Mouse (Mus musculus) frontal cortex, postnatal 36 days (tissue): ENCODE results near the gene Ccdc34.

Source experiments
- DNase-seq, 2 experiments: peaks; one replicate each; pipeline ENCODE4 v3.0.0; 2022; ENCODE audit warnings: low spot score in 2 of 2

Gene Ccdc34

DNA sequence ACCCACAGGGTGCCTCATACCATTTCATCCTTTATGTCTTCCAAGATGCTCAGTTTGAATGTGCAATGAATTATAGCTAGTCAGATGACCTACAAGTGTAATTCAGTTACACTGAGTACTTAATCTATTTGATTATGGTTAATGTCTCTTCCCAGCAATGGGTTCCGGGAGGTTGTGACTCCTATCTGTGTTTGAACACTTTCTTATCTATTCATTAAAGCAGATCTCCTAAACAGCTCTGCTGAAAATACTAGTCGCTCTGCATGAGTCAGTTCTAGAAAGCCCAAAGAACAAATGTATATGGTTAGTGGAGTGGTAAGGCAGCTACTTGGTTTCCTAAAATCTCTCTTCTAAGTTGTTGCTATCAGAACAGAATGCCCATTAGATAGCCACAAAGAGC is 22.6 kb upstream of the Ccdc34 start:
- no peak for DNase-seq

DNA sequence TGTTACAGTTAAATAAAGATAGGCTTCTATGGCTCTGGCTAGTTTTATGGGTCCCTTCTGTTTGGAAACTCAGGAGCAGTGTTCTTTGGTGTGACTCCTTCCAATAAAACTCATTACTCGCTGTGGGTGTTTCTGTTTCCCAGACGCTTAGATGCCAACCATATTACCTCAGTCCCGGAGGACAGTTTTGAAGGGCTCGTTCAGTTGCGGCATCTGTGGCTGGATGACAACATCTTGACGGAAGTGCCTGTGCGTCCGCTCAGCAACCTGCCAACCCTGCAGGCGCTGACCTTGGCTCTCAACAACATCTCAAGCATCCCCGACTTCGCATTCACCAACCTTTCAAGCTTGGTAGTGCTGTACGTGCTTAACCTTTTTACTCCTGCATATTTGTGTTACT is 21.2 kb upstream of the Ccdc34 start:
- no peak for DNase-seq

DNA sequence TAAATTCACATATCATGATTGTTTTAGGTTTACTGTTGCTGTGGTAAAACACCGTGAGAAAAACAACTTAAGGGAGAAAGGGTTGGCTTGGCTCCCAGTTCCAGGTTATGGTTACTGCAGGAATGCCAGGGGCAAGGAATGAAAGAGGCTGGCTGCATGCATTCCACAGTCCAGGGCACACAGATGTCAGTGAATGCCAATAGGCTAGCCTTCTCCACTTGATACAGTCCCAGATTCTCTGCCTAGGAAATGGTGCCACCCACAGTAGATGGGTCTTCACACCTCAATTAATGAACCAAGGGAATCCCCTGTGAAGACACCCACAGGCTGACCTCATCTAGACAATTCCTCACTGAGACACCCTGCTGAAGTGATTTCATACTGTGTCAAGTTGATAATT is 12.9 kb upstream of the Ccdc34 start:
- DNase-seq, result no peak

DNA sequence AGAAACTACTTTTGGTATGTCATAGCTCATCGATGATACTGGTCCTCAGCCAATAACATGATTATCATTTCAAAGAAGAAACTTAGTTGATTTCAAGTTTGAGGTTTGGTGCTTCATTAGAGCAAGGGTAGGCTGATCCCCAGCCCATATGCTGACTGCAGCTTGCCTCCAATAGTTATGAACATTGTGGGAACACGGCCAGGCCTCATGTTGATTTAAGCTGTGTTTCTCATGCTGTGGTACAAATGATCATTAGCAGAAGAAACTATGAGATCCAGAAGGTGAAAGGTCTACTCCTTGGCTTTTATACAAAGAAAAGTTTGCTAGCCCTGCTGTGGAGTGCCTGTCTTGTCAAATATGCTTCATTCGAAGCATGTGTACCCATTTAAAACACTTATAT is 12.5 kb upstream of the Ccdc34 start:
- DNase-seq, result no peak

DNA sequence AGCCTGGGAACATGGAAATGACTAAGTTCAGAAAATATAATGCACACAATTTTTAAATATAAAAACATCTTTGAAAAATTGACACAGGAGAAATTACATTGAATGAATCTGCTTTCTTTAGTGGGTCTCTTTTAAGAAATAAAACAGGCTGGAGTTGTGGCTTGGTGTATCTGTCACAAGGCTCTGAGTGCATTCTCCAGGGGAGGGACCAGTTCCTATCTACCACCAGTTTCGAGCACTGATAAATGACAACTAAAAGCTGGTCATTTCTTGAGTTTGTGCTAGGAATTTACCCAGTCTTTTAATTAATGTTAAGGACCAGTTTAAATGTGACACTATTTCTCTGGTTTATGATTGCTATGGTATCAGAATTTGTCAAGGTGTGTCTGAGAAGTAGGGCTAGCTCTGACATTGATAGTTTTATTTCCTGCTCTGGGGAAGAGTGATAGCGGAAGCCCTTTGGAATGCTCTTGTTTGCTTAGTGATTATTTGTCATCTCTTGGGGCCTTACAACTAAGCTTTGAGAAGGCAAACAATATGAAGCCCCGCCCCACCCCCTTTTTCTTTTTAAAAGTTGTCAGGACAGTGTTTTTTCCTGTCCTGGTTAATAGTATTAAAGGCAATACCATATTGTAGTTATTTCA is 11.9 kb upstream of the Ccdc34 start:
- DNase-seq, result no peak

DNA sequence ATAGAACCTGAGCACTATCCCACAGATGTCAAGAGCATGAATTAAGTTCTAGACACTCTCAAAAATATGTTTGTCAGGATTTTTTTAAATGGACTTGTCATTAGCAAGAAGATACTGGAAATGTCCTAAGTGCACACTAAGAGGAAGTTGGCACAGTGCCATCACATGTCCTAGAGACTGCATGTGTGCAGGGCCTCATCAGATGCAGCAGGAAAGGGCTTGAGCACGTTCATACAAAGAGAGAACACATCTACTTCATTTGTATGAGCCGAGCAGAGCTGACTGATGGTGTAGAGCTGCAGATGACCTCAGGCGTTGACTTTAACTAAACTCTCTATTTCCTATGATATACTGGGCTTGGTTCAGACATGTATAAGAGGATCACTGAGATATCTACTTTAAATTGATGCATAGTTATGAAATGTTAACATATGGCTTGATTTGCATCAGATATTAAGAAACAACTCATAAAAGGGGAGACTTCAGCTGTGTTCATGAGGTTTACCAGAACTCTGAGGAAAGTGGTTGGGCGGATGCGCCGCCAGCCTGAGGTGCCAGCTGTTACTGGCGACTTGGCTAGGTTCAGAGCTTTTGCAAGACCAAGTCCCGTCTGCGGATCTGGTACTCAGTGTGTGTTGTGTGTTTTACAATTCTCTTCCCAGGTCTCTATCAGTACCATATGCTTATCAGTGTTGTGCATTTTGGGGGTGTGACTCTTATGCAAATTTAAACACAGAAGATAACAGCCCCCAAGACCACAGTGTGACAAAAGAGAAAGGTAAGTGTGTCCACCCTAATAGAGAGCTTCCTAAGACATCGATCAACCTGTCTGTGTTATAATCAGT is 10.0 kb upstream of the Ccdc34 start:
- DNase-seq, result no peak

DNA sequence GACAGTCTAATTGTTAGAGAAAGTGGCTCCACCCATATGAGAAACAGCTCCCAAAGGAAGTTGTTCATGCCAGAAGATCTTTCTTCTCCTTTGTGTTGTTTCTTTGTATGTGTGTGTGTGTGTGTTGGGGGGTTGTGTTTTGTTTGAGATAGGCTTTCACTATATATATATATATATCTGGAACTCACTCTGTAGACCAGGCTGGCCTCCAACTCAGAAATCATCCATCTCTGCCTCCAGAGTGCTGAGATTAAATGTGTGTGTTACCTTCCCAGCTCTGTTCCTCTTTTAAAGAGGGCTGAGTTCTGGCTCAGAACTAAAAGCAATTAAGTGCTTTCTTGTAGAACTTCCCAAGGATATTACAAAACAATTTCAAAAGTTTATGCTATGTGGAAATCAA is 8.2 kb upstream of the Ccdc34 start:
- DNase-seq, result no peak

DNA sequence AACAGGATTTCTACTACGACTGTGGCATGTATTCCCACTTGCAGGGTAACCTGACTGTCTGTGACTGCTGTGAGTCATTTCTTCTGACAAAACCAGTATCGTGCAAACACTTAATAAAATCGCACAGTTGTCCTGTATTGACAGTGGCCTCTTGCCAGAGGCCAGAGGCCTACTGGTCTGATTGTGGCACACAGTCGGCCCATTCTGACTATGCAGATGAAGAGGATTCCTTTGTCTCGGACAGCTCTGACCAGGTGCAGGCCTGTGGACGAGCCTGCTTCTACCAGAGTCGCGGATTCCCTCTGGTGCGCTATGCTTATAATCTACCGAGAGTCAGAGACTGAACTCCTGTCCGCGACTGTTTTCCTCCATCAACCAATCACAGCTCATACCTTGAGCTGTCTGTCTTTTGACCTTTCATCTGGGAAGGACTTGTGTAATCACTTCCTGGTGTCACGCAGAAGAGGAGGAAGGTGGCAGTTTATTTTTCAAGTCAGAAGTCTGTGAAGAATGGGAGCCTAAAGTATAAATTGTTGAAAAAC is 5.4 kb upstream of the Ccdc34 start:
- no peak for DNase-seq

DNA sequence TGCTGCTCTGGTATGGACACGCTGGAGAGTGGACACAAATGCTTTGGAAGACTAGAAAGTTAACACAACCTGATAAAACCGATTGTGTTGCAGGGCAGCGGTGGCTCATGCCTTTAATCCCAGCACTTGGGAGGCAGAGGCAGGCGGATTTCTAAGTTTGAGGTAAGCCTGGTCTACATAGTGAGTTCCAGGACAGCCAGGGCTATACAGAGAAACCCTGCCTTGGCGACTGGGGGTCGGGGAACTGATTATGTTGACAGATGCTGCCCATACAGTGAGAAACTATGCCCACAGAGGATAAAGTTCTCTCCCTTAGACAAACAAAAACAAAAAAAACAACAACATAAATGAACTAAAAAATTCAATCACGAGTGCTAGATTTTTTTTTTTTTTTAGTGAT is 530 bp upstream of the Ccdc34 start:
- no peak for DNase-seq

DNA sequence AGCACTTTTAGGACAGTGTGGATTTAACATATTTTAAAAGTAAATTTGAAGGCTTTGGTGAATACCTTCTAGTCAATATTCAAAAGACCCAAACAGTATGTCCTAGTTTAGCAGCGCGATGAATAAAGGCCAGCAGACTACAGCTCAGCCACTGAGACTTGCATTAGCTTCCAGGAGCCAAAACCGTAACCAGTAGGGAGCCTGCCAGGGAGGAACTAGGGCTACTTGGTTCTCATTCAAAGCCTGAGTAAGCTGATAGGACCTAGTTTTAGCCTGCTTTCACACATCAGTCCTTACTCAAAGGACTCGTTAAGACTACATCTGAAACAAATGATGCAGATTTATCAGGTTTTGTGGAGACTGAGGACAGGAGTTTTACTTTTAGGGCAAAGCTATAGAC is 2.0 kb downstream of the Ccdc34 start:
- DNase-seq, result no peak

DNA sequence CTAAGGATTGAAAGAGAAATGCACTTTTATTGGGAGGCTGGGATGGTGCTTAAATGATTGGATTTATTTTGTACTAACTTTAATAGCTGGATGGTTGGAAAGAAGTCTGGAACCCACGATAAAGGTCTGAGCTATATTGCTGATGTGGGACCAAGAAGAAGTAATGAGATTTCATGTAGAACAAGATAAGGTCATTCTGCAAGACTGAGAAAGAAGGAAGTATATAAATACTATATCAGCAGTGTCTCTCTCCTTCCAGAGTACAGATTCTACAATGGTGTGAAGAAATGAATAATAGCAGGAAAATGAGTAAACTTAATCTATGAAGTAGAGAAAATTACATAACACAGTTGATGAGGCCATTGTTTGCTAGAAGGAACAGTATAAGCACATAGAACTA is 2.8 kb downstream of the Ccdc34 start:
- DNase-seq, result no peak

DNA sequence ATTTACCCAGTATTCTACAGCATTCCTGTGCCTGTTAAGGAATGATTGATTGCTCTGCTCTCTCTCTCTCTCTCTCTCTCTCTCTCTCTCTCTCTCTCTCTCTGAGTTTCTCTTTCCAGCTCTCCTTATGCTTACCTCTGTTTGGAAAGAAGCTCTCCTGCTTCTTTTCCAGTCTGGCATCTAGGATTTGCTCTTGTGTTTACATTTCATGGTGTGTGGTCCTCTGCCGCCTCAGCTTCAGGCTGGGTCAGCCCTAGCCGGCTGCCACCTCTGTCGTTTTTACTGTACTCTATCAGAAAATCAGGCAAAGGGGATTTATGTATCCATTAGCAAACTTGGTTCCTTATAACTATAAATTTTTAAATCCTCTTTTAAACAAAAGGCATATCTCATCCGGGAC is 18.6 kb downstream of the Ccdc34 start:
- no peak for DNase-seq

DNA sequence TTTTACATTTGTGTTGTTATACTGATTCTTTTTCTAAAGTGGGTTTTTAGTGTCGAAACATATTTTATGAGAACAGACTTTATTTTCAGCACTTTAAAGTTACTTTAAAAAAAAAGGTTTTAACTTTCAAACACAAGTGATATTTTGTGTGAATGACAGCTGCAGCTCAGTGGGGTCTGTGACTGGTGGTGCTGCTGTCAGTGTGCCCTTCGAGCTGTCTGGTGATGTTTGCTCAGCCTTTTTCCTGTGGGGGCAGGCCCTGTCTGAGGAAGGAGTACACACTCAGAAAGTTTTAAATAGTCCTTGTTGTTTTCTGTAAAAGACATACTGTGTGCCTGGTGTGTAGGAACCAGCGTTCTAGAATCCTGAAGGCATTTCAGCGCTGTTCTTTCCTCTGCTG is 19.0 kb downstream of the Ccdc34 start:
- no peak for DNase-seq

DNA sequence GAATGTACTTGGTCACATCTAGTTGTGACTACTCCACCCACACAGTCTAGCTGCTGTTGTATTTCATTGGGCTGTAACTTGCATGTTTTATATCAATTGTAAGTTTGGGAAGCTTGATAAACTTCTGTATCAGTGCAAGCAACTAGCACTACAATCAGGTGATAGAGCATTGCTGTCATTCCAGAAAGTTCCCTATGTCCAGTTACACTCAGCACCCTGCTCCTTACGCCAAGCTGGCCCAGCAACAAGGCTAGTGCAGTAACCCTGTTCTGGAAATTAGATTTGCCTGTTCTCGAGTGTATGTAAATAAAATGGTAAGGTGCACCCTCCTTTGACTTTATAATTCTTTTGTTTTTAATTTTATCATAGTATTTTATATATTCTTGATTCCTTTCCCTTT is 19.6 kb downstream of the Ccdc34 start:
- no peak for DNase-seq

DNA sequence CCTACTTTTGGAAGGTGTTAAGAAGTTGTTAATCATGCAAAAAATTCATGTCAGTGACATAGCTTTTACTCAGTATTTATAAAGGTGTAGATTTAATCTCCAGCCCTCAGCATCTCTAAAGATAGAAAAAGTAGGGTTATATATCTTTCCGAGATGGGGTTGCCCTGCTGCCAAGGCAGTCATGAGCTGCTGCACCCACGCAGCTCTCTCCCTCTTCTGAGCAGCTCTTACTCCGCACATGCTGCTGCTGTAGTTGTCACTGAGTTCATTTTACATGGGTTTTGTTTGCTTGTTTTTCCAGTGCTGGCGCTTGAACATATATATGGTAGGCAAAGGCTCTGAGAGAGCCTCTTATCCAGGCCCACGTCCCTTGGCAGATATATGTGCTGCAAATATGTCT is 20.7 kb downstream of the Ccdc34 start:
- peak; percentile 31 to 67 for DNase-seq

DNA sequence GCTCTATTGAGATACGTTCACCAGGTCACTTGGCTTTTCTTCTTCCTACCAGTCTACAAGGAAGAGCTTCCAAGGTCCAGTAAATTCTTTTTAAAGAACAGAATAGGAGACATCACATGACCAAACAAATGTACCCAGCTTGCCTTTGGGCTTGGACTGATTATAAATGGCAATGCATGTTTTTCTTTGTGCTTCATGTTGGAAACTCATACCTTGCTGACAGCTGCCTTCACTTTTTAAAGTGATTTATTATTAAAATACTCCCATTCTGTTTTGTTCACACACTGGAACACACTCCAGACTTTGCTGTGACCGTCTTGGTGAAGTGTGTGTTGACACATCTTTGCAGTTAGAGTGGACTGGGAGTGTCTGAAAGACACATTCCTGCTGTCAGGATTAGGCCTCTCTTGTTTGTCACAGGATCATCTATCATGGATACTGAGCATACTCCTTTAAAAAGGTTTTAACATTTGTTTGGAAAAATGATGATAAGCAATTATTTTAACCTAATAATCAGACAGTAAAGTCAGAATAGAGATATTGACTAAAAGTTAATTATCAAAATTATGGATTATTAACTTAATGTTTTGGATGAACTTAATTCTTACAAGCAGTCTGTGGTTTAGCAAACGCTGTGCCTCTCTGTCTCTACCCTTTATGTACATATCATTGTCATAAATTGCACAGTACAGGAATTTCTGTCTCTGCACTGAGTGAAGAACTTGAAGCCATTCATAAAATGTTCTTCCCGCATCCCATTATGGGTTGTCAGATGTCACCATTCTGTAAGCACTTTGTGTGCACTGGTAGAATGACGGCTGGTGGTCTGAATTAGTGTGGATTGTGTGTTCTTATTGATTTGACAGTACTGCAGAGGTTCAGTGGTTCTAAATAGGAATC is 25.5 kb downstream of the Ccdc34 start:
- DNase-seq, result no peak

DNA sequence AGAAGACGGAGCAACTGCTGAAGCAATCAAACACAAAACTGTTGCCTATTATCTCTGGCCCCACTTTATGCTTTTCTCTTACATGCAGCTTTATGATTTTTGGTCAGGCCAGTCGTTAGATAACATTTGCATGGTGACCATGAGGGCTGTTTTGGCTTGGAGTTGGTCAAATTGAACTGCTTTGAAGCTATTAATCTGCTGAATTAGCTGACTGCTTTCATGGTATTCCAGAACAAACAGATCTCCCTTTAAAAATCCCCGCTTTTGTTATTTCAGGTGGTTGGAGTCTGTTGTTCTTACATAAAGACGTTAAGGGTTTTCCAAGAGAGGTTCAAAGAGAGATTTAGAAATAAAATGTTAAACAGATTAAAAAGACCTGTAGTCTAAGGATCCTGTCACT is 40.8 kb downstream of the Ccdc34 start:
- DNase-seq, result no peak

DNA sequence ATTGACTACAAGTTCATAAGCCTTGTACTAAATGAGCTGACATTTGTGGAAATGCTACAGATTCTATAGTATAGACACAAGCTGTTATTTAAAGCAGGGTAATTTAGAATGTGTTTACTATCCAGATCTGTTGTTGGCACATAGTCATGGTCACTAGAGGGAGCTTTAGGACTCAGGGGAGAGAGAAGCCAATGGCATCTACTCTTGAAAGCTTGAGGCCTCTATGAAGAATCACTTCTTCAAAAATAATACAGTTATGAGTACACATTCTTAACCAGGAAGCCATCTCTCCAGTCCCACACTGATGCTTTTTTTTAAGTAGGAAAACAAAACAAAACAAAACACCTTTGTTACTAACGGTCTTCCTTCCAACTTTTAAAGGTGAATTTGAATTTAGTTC is 45.5 kb downstream of the Ccdc34 start:
- peak in 1 of 2 experiments; percentile 2 for DNase-seq

DNA sequence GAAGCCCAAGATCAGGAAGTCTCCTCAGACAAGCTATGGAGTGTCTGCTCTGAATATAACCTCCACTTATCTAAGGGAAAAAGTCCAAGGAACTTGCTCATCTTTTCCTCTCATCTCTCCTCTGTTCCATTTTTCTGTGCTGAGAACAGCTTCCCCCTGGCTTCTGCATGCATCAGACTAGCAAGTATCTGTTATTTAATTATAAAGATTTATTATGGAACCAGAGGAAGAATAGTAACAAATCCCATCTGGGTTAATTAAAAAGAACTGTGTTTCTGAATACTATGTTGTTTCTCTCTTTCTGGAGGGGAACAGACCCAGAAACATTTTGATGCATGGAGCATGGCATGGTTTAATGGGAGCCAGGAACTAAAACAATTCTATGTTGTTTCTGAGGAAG is 51.3 kb downstream of the Ccdc34 start:
- DNase-seq, result no peak

DNA sequence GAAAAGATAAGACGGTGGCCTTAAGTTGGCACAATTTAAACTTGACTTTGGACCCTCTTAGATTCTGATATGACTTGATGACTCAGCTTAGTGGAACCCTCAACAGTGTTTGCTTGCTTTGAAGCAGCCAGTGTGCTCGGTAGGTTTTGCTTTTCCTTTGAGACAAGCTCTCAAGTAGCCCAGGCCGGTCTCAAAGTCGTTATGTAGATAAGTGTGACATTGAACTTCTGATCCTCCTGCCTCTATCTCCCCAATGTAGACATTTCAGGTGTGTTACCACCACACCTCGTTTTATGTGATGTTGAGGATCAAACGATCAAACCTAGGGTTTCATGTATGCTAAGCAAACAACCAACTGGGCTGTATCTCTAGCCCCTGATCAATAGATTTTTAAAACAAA is 55.4 kb downstream of the Ccdc34 start:
- no peak for DNase-seq

DNA sequence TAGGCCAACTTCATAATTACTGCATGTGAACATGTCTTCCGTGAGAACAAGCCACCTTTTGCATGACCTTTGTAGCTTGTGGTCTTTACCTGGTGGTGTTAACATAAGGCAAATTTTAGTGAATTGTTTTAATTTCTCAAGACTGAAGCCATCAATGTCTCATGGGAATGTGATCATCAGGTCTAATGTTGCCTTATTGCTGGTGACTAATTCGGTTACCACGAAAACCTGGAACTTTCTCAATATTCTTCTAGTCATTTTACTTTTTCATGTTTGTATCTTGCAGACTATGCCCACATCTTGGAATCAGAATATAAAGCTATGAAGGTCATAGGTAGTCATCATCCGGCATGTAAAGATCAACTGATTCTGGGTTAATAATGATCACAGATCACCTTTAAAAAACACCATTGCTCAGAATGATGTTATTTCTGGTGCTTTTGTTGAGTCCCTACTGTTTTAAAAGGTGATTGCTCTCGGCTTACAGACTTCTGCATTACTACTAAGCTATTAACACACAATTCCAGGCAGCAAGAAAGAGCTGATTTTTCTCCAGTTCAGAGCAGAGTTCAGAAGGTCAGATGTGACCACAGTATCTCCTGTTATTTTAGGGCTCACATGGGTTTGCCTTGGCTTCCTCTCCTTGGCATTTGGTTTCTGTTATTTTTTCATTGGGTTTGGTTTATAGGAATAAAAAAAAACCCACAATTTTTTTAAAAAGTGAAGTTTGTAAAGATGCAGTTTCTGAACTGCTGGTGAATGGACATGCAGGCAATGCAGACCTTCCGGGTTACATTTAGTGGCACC is 57.2 kb downstream of the Ccdc34 start:
- DNase-seq, result no peak
